In genomic region chr6:142995567-142995966, GRCm38 (mm10) we compare ENCODE assay signal across 12 mouse cellular contexts. TPM values are rescaled to one million over a fixed set of nuclear protein-coding genes. Genes with fewer than 3 reads are reported as not detected.
DNase-seq lines count a peak whose midpoint lies in the region; ATAC-seq lines count a peak whose summit lies in the region.
"Had no signal": no experiment of that assay in that cellular context is flagged by ENCODE, and none has a peak within 500 bp of the region (broad histone marks: within the 10 kb centered on the region; RNA-seq: fewer than 3 reads in every experiment).

No protein-coding gene starts in this region.

- peaks cover 34% of the 10 kb centered on the region for H3K4me1 ChIP-seq in limb, embryonic 13.5 days
- H3K4me1 ChIP-seq in limb, embryonic 10.5 days: peaks cover 39% of the 10 kb centered on the region
- H3K4me1 ChIP-seq in heart, embryonic 10.5 days: peaks cover 36% of the 10 kb centered on the region
- H3K4me1 ChIP-seq in hindbrain, embryonic 16.5 days (ENCODE audit: control insufficient read depth, insufficient read depth, low read depth, low read length): peaks cover 3% of the 10 kb centered on the region

- no peaks in the 10 kb centered on the region for H3K9me3 ChIP-seq in limb, embryonic 13.5 days
- H3K9me3 ChIP-seq in limb, embryonic 10.5 days (replicated peaks): no peaks in the 10 kb centered on the region
- no peaks in the 10 kb centered on the region for H3K9me3 ChIP-seq in heart, embryonic 10.5 days
- no peaks in the 10 kb centered on the region for H3K9me3 ChIP-seq in hindbrain, embryonic 16.5 days (ENCODE audit: control insufficient read depth, low read length)
- H3K9me3 ChIP-seq: embryonic facial prominence, embryonic 13.5 days; heart, embryonic 15.5 days; kidney, embryonic 15.5 days; neural tube, embryonic 12.5 days had no signal

- H3K4me2 ChIP-seq in limb, embryonic 13.5 days (replicated peaks): no peak overlapping the region
- H3K4me2 ChIP-seq in hindbrain, embryonic 16.5 days (ENCODE audit: low read length): no peak overlapping the region
- H3K4me2 ChIP-seq: embryonic facial prominence, embryonic 13.5 days; heart, embryonic 15.5 days; kidney, embryonic 15.5 days; neural tube, embryonic 12.5 days had no signal

- no peak overlapping the region for H3K4me3 ChIP-seq in limb, embryonic 13.5 days
- no peak overlapping the region for H3K4me3 ChIP-seq in limb, embryonic 10.5 days
- H3K4me3 ChIP-seq in heart, embryonic 10.5 days: no peak overlapping the region
- no peak overlapping the region for H3K4me3 ChIP-seq in hindbrain, embryonic 16.5 days (ENCODE audit: low read length)
- H3K4me3 ChIP-seq: embryonic facial prominence, embryonic 13.5 days; heart, embryonic 15.5 days; kidney, embryonic 15.5 days; neural tube, embryonic 12.5 days had no signal

- 63% methylated on average over 5 of the region's 5 CpGs for WGBS in limb, embryonic 13.5 days
- 74% methylated on average over 5 of the region's 5 CpGs for WGBS in limb, embryonic 10.5 days
- 61% methylated on average over 5 of the region's 5 CpGs for WGBS in heart, embryonic 10.5 days
- 68% methylated on average over 5 of the region's 5 CpGs for WGBS in hindbrain, embryonic 16.5 days

- no peaks in the 10 kb centered on the region for H3K36me3 ChIP-seq in limb, embryonic 13.5 days
- H3K36me3 ChIP-seq in limb, embryonic 10.5 days: no peaks in the 10 kb centered on the region
- no peaks in the 10 kb centered on the region for H3K36me3 ChIP-seq in heart, embryonic 10.5 days
- H3K36me3 ChIP-seq in hindbrain, embryonic 16.5 days (ENCODE audit: control insufficient read depth, insufficient read depth, low read length): no peaks in the 10 kb centered on the region
- H3K36me3 ChIP-seq: embryonic facial prominence, embryonic 13.5 days; heart, embryonic 15.5 days; kidney, embryonic 15.5 days; neural tube, embryonic 12.5 days had no signal

- H3K9ac ChIP-seq in limb, embryonic 13.5 days: no peak overlapping the region
- H3K9ac ChIP-seq in hindbrain, embryonic 16.5 days (ENCODE audit: low read depth, low read length): no peak overlapping the region
- H3K9ac ChIP-seq: embryonic facial prominence, embryonic 13.5 days; heart, embryonic 15.5 days; kidney, embryonic 15.5 days; neural tube, embryonic 12.5 days had no signal

- no peaks in the 10 kb centered on the region for H3K27me3 ChIP-seq in limb, embryonic 13.5 days
- H3K27me3 ChIP-seq in limb, embryonic 10.5 days (ENCODE audit: low read depth, poor library complexity, severe bottlenecking): 0 out of 2 replicates have a peak, but pooled peaks cover 2% of the 10 kb centered on the region
- H3K27me3 ChIP-seq in heart, embryonic 10.5 days (ENCODE audit: insufficient read depth, poor library complexity, severe bottlenecking): no peaks in the 10 kb centered on the region; the same call in 1 of the 2 replicates
- H3K27me3 ChIP-seq in hindbrain, embryonic 16.5 days (replicated peaks; ENCODE audit: control insufficient read depth, insufficient read depth, low read length): no peaks in the 10 kb centered on the region
- H3K27me3 ChIP-seq: embryonic facial prominence, embryonic 13.5 days; heart, embryonic 15.5 days; kidney, embryonic 15.5 days; neural tube, embryonic 12.5 days had no signal

- H3K27ac ChIP-seq in limb, embryonic 13.5 days: no peak overlapping the region
- H3K27ac ChIP-seq in limb, embryonic 10.5 days: no peak overlapping the region
- peak overlapping the region; percentile 36 for H3K27ac ChIP-seq in heart, embryonic 10.5 days
- no peak overlapping the region for H3K27ac ChIP-seq in hindbrain, embryonic 16.5 days (ENCODE audit: low read depth, low read length)
- H3K27ac ChIP-seq: embryonic facial prominence, embryonic 13.5 days; heart, embryonic 15.5 days; kidney, embryonic 15.5 days; neural tube, embryonic 12.5 days had no signal

- no peak for DNase-seq in limb, embryonic 10.5 days (ENCODE audit: low spot score)
- DNase-seq in ZHBTc4 (ENCODE audit: low read depth, low spot score): peak; percentile 63
- DNase-seq in heart, embryonic 10.5 days (ENCODE audit: low spot score): no peak
- DNase-seq in spleen, postnatal 14 days (ENCODE audit: low spot score in 2 of 2): no peak

- 0 out of 2 replicates have a peak, but pooled peaks have one; percentile 45 for ATAC-seq in limb, embryonic 13.5 days (ENCODE audit: low FRiP score, low read depth)
- peak; percentile 67 for ATAC-seq in megakaryocyte, adult 5-6 weeks (ENCODE audit: poor library complexity, severe bottlenecking)
- ATAC-seq in hindbrain, embryonic 16.5 days: no peak
- ATAC-seq: Patski had no signal

RNA-seq across cellular contexts. Expression of gene St8sia1, which starts 31.3 kb away (rescaled TPM):
- 1.1 and 1.3 TPM in 2 replicates for polyA plus RNA-seq in limb, embryonic 13.5 days (2015; fragmentation: Nextera tagmentation; extraction: Ambion mirVana)
- polyA plus RNA-seq in limb, embryonic 10.5 days (2016; fragmentation: Nextera tagmentation; extraction: Ambion mirVana): 0.73 and 0.91 TPM in 2 replicates
- polyA plus RNA-seq in heart, embryonic 10.5 days (2016; fragmentation: Nextera tagmentation; extraction: Ambion mirVana): 3.1 and 3.4 TPM in 2 replicates
- 1.3 and 1.4 TPM in 2 replicates for total RNA-seq in megakaryocyte, adult 5-6 weeks (2015)
- total RNA-seq in megakaryocyte, adult 5-6 weeks (2017): 0.48 and 0.85 TPM in 2 replicates
- polyA plus RNA-seq in hindbrain, embryonic 16.5 days (2015; fragmentation: Nextera tagmentation; extraction: Ambion mirVana): 6.0 and 6.5 TPM in 2 replicates
